Mouse (Mus musculus): ENCODE data around the gene Gne. TPM values are rescaled to one million over a fixed set of nuclear protein-coding genes. Genes with fewer than 3 reads are reported as not detected.

Gene Gne
- total RNA-seq (2021) = 10 to 100 TPM in 1 of 2 experiments, 1 to 10 TPM in 1; 8.1 to 11.8 TPM
- long read RNA-seq, experiment 1, partial matches to known transcripts = 0 of 2 reads
- long read RNA-seq, experiment 1, other reads (novel, unspliced or antisense) = 2 of 2 reads
- long read RNA-seq, experiment 2, partial matches to known transcripts = 2 of 10 reads
- long read RNA-seq, experiment 2, other reads (novel, unspliced or antisense) = 4 of 10 reads

DNA sequence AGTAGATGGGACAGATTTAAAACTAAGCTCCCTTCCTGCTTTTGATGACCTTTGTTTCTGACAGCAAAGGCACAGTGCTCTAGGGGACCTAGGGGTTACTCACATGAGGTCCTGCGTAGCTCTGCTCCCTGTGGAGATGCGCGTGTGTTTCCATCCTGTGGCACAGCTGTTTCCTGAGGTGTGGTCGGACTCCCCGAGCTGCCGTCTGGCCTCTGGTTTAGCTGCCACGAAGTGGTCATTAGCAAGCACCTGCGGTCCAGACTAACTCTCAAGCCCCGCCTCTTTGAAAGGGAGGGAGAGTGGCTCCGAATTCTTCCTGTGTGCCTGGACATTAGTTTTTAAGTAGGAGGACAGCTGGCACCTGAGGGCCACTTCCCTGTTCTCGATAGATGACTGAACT lies at the start of gene Gne:
Gene Gne, minus strand, starts transcription at position 233 of the 400 bp plus-strand sequence.
- DNase-seq = no peak
- intact Hi-C loops (cut with DNase I) = no loop called here

DNA sequence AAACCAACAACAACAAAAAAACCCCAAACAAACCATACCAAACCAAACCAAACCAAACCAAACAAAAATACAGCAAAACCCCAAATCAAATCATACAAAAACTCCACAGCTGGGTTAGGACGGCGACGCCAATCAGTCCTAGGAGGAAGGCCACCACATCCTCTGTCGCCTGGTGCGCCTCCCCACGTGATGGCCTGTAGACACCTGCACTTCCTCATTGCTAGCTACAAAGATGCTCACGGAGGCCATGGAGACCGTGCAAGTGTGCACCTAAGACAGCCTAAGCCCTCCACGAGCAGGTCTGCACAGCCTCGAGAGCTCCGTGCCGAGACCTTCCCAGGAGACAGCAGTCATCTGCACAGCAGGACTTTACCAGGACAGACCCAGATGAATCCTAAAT lies 42.8 kb upstream of the Gne start:
- no peak for DNase-seq
- intact Hi-C loops (cut with DNase I) = loop anchor here (10.0 kb wide), 1 partner anchor 222 kb away; no protein-coding TSS in a partner anchor

DNA sequence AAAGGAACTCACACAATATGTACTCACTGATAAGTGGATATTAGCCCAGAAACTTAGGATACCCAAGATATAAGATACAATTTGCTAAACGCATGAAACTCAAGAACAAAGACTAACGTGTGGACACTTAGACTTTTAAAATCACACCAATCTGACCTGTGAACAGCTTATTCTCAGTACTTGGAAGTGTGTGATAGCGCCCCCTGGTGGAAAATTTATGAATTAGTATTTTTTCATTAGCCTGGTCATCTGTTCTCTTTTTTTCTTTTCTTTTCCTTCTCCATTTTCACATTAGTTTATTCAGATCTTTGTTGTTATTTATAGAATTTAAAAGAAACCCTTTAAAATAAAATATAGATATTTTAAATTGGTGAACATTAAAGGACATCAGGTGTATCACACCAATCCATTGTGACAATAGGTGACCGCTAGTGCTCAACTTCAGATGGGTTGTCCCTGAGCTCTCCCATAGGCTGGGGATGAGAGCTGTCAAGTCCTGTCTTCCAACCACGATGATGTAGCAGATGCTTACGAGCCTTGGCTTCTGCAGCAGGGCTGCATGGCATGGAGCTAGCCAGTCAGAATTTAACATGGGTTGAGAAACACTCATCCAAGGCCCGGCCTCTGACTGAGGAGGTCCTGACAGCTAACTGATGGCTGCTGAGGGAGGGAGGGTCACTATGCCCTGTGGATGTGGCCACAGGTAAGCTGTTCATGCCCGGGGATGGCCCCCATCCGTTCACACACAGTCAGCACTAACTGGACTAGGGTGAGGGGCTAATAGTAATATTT lies 35.6 kb upstream of the Gne start:
- intact Hi-C loops (cut with DNase I) = loop anchor here (2.0 to 10.0 kb wide), 2 partner anchors 53 to 215 kb away; no protein-coding TSS in a partner anchor
- DNase-seq = no peak

- DNase-seq = no peak
- intact Hi-C loops (cut with DNase I) = no loop called here
These were observed 31.1 kb upstream of the Gne start for GRCm38 (mm10) chr4:44115046-44115445.

DNA sequence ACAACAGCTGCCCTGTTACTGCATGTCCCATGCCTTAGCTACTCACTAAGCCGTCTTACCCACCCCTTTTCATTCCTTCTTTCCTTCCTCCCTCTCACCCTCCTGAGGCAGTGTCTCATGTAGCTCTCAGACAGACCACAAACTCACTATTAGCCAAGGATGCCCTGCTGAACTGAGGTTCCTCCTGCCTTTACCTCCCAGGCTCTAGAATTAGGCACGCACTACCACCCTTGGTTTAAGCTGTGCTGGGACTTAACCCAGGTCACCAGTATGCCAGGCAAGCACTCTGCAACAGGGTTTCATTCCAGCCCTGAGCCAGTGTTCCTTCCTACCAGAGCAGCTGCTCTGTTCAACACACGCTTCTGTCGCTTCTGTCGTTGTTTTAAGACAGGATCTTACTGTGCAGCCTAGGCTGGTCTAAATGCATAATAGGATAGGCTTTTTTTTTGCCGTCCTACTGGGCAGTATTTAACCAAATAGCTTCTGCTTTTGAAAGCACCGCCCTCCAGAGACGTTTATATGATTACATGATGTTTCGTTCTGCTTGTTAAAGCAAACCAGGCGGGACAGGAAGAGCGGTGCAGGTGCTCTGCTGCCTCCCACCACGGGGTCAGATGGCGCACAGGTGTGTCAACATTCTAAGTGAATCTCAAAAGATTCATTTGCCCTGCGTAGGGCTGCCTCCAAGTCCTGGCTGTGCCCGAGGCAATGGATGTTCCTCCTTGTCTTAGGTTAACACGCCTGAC lies 29.6 kb upstream of the Gne start:
- intact Hi-C loops (cut with DNase I) = no loop called here
- no peak for DNase-seq

DNA sequence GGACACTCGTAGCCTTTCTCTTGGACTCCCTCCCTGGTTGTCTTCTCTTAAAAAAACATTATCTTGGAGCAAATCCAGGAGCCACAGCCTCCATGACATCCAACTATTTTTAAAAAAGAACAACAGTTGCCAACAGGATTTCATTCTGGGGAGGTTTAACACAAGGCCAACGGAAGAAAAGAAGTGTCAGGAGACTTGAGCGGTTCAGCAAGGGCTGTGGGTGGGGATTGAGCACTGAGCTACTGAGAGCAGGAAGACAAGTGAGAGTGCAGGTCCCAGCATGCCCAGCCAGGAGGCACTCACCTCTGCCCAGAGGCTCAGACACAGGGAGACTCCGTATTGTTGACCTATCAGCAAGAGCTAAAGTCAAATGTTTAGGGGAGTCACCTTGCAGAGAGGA lies 28.8 kb upstream of the Gne start:
- no peak for DNase-seq
- intact Hi-C loops (cut with DNase I) = no loop called here

DNA sequence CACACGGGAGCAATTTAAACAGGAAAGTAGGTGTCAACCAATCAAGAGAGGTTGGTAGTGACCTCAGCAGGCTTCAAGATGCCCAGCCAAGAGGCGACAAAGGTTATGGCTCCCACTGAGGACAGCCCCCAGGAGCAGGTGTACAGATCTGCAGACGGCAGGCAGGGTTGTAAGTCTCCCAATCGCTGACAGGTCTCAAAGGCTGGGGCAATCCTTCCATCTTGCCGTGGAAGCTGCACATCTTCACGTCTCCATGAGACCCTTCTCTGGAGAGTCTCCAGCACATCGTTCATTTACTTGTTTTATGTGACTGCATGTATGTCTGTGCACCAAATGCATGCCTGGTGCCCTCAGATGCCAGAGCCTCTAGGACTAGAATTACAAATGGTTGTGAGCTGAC lies 26.8 kb upstream of the Gne start:
- intact Hi-C loops (cut with DNase I) = no loop called here
- no peak for DNase-seq

- DNase-seq = no peak
- intact Hi-C loops (cut with DNase I) = no loop called here
These were observed 24.3 kb upstream of the Gne start for GRCm38 (mm10) chr4:44108297-44108696.

DNA sequence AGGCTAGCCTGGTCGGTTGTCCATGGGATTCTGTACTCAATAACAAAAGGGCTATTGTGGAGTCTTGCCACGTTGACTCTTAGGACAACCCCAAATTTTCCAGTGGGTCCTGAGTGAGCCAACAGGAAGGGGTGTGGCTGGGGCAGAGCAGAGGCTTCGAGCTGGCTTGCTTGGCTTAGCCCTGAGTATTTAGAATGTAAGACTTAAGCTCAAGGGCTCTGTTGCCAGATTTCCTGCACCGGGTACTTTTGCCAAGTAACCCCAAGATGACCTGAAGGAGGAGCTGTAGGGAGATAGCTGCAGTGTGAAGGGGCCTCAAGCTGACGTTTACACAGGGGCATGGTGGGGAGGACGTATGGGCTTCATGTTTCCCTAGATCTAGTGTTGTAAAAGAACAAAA lies 23.4 kb upstream of the Gne start:
- intact Hi-C loops (cut with DNase I) = no loop called here
- no peak for DNase-seq

DNA sequence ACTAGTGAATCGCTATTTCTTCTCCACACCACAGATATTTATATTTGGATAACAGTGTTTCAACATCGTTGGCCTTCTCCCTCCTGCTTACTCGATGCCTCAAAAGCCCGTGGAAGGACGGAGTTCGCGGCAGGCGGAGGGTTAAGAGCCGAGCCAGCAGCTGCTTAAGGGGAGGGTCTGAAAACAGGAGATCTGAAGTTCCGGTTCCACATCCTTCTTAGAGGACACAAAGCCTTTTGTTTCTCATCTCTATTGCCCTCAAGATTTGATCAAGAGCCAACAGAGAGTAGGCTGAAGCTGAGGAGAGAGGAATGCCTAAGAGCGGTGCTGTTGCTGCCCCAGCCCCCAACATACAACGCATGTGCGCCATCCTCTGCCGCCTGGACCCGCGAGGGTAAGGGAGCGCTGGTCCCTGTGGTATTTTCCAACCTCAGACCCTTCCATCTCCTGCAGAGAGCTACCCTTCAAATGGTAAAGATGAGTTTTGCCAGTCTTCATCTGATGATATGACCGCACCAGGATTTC lies 22.4 kb upstream of the Gne start:
- no peak for DNase-seq
- intact Hi-C loops (cut with DNase I) = no loop called here

DNA sequence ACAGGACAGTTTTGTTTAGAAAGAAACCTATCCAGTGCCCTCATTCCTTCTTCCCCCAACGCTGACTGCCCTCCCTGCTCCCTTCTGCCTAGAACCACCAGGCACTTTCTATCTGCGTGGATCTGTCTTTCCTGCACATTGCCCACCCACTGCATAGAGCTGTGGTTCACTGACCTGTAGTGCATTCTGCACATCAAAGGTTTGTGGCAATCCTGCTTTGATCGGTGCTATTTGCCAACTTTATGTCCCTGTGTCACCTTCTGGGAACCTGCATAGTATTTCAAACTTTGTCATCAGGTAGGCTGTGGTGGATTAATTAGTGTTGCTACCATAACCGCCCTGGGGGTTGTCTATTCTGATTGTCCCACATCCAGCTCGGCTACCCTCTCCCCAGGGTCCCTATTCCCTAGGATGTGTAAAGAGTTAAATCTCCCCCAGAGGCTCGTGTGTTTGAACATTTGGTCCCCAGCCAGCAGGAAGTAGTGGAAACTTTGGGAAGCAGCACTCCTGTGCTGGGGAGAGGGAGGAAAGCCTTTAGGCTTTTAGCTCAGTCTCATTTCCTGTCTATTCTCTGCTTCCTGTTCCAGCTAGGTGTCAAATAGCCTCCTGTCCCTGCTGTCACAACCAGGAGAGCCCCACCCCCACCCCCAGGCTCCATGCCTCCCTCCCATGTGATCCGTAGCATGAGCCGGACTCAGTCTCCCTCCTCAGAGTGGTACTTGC lies 20.4 kb upstream of the Gne start:
- intact Hi-C loops (cut with DNase I) = no loop called here
- no peak for DNase-seq

DNA sequence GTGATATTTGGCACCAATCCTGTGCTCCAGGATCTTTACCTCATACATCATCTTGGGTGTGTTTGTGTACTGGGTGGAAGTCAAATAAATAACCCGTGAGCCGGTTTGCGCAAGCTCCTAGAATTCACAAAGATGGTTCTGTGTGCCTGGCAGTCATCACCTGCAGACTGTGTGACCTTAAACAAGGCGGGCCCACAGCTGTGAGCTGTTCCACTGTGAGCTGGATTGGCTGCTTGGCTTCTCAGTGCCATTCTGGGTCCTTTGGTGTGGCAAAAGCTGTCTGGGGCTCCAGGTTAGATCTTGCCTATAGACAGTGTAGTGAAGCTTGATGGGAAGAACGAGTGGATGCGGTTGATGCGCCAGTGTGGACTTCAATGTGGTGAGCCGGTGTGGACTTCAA lies 19.6 kb upstream of the Gne start:
- intact Hi-C loops (cut with DNase I) = no loop called here
- no peak for DNase-seq

GRCm38 (mm10) chr4:44097576-44098335 lies 13.8 kb upstream of the Gne start:
- DNase-seq = no peak
- intact Hi-C loops (cut with DNase I) = no loop called here

- no peak for DNase-seq
- intact Hi-C loops (cut with DNase I) = no loop called here
These were observed 10.5 kb upstream of the Gne start for GRCm38 (mm10) chr4:44094475-44094874.

DNA sequence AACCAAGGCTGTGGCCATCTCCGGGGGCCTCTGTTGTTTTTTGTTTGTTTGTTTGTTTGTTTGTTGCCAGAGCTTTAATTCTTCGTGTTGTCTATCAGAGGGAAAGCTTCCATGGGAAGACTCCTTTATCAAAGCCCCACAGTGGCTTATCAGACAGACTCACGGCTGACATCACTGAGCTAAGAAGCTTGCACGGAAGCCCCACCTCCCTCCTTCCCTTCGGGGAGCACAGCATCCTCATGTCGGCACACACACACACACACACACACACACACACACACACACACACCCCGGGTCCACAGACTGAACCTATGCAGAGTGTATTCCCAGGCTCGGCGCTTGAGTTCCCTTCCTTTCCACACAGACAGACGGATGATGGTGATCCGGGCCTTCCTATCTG lies 8.4 kb upstream of the Gne start:
- no peak for DNase-seq

DNA sequence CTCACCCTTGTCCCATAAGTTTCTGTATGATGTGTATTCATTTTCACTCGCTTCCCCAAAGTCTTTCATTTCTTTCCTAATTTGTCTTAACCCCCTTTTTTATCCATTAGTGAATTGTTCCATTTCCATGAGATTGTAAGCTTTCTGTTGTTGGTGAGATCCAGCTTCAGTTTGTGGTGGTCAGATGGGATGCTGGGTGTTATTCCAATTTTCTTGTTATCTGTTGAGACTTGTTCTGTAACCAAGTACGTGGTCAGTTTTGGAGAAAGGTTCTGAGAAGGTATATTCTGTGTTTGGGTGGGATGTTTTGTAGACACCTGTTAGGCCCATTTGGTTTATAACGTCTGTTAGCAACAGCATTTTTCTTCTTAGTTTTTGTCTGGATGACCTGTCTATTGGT lies 1.6 kb upstream of the Gne start:
- DNase-seq = no peak
- intact Hi-C loops (cut with DNase I) = no loop called here

More for the DNA sequence above, 8.4 kb upstream of the Gne start:
- intact Hi-C loops (cut with DNase I) = no loop called here

DNA sequence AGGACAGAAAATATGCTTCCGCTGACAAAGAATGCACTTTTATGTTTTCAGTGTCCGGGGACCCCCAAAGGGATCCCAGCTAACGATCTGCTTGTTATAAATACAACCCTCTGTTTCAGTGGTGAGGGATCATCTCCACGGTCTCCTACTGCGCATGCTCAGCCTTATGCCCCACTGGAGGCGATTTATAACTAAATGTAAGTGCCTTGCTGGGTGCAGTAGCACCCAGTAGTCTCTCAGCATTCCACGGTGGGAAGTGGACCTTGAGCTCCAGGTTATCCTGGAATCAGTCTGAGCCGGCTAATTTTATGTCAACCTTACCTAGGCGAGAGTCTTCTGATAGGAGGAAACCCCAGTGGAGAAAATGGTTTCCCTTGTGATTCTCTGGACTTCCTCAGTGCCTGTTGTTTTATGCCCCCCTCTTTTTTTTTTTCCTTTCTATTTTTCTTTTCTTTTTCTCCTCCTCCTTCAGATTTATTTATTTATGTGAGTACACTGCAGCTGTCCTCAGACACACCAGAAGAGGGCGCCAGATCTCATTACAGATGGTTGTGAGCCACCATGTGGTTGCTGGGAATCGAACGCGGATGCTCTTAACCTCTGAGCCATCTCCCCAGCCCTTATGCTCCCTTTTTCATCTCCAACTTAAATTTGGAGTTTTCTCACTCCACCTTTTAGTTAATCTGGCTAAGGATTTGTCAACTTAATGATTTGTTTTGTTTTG lies 787 bp upstream of the Gne start:
- no peak for DNase-seq
- intact Hi-C loops (cut with DNase I) = no loop called here

DNA sequence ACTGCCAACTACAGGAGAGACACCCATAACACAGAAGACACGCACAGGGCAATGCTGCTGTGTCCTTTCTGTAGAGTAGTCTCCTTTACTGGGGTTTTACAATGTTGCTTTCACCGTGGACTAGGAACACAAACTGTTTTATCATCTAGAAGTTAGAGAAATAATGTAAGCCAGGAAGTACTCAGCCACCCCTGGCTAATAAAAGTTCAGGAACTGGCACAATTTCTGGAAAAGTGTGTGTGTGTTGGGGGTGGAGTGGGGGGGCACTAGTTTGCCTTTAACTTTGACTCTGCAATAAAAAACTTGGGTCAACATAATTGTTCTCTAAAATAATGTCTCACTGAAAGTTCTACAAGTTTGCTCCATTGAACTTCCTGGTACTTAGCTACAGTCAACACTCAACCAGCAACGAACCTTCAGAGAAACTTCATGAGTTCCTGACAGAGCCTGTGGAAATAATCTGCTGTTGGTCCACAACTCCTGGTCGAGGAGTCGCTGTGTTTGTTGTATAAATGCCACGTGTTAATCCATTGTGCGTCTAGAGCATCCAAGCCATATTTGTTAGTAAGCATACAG lies 5.5 kb downstream of the Gne start:
- intact Hi-C loops (cut with DNase I) = no loop called here
- no peak for DNase-seq

GRCm38 (mm10) chr4:44074422-44074821 lies 9.6 kb downstream of the Gne start:
- intact Hi-C loops (cut with DNase I) = no loop called here
- no peak for DNase-seq
